Mouse (Mus musculus): ENCODE measurements around the gene Car4. TPM values are rescaled to one million over a fixed set of nuclear protein-coding genes. Genes with fewer than 3 reads are reported as not detected.

The Car4 gene
- polyA plus RNA-seq, 1 experiment from 2014 or later = 4.7 TPM

DNA sequence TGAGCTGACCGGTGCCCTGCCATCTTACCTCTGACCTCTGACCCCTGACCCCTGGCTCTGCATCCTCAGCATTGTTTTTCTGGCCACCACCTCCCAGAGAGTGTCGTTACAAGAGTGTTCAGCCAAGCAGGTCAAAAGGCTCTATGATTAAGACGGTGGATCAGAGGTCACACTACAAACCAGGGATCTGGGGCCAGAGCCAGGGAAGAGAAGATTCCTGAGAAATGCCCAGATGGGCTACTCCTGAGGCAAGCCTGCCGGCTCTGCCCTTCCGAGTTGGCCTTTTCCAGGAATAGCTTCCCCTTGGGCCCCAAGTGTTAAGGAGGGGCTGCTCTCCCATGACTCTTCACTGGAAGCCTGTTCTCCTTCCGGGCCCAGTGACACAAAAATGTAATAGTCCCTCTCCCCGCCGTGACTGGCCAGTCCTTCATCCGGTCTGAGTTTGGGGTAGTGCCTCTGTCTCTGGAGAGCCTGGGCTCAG, 2.2 kb downstream of the Car4 start:
- H3K9ac ChIP-seq (replicated peaks) = no peak overlapping the region
- peaks cover 59% of the 10 kb centered on the region for H3K27me3 ChIP-seq
- H3K4me1 ChIP-seq = peaks cover 23% of the 10 kb centered on the region
- under 1% methylated on average over 9 of the region's 9 CpGs for WGBS
- no peaks in the 10 kb centered on the region for H3K9me3 ChIP-seq
- H3K4me2 ChIP-seq (replicated peaks) = peak overlapping the region; percentile 21; the same call in 1 of the 2 replicates
- H3K4me3 ChIP-seq = no peak overlapping the region
- no peak for ATAC-seq (ENCODE audit: low FRiP score, low read depth)
- H3K27ac ChIP-seq (replicated peaks) = no peak overlapping the region
- no peaks in the 10 kb centered on the region for H3K36me3 ChIP-seq

DNA sequence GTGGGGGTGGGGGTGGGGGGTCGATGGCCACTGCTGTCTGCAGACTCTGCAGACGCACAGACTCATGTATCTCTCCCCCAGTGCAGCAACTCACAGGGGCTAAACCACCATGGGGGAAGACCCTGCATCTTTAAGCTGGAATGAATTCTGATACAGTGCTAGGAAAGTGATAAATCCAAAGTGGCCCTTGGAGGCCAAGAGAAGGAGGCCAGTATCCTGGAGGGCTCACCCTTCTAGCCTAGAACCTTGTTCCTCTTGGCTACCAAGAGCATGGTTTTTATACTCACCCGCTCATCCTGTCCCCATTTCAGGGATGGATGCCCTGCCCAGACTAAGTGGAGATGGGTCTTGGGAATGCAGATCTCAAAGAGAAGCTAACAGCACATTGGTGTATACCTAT, 2.7 kb downstream of the Car4 start:
- Histone ChIP-seq H3K9ac (replicated peaks) (no peak overlapping the region), H3K4me1 (peaks cover 23% of the 10 kb centered on the region), H3K36me3 (no peaks in the 10 kb centered on the region), H3K4me3 (no peak overlapping the region), H3K4me2 (replicated peaks) (no peak overlapping the region), H3K27me3 (peaks cover 54% of the 10 kb centered on the region), H3K27ac (replicated peaks) (no peak overlapping the region), H3K9me3 (no peaks in the 10 kb centered on the region)
- 28% methylated on average over 3 of the region's 3 CpGs for WGBS
- no peak for ATAC-seq (ENCODE audit: low FRiP score, low read depth)

DNA sequence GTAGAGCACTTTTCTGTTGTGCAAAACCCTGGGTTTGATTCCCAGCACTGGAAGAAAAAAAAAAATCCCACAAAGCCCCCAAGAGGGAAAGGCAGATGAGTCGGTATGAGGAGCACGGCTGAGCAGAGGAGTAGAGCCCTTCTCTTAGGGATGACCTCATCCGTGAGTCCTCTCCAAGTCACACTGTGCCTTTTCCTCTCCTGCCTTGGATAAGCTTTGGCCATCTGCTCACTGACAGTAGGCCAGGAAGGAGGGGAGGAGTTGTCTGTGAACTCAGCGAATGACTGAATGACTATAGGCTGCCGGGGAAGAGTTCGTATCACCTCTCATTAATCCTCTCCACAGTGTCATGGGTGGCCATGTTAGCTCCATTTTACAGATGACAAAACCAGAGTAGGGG, 3.2 kb downstream of the Car4 start:
- 54% methylated on average over 6 of the region's 6 CpGs for WGBS
- H3K27me3 ChIP-seq = peaks cover 53% of the 10 kb centered on the region

DNA sequence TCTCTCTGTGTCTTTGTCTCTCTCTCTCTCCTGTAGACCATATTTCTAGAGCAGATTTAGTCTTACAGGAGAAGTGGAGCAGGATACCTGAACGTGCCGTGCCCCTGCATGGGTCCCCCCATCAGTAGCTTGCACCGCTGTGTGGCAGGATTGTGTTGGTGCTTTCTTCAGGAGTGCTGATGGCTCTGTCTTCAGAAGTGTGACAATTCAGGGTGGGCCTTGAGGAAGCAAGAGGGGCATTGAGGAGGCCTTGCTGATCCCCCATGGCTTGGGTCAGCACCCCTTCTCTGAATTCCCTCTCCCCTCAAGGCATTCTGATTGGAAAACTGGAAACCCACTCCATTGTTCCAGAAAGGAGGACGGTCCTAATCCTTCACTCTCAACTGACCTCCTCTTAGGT, 4.0 kb downstream of the Car4 start:
- ATAC-seq (ENCODE audit: low FRiP score, low read depth) = no peak
- Histone ChIP-seq H3K27me3 (peaks cover 45% of the 10 kb centered on the region), H3K27ac (replicated peaks) (no peak overlapping the region), H3K4me1 (peaks cover 24% of the 10 kb centered on the region), H3K9ac (replicated peaks) (no peak overlapping the region), H3K9me3 (no peaks in the 10 kb centered on the region), H3K4me3 (no peak overlapping the region), H3K36me3 (no peaks in the 10 kb centered on the region), H3K4me2 (replicated peaks) (no peak overlapping the region)
- 76% methylated on average over 4 of the region's 4 CpGs for WGBS

More for the DNA sequence above, 3.2 kb downstream of the Car4 start:
- H3K4me3 ChIP-seq = no peak overlapping the region
- H3K4me2 ChIP-seq (replicated peaks) = no peak overlapping the region
- ATAC-seq (ENCODE audit: low FRiP score, low read depth) = no peak
- H3K4me1 ChIP-seq = peaks cover 23% of the 10 kb centered on the region
- H3K36me3 ChIP-seq = no peaks in the 10 kb centered on the region
- no peak overlapping the region for H3K9ac ChIP-seq (replicated peaks)
- no peak overlapping the region for H3K27ac ChIP-seq (replicated peaks)
- no peaks in the 10 kb centered on the region for H3K9me3 ChIP-seq

DNA sequence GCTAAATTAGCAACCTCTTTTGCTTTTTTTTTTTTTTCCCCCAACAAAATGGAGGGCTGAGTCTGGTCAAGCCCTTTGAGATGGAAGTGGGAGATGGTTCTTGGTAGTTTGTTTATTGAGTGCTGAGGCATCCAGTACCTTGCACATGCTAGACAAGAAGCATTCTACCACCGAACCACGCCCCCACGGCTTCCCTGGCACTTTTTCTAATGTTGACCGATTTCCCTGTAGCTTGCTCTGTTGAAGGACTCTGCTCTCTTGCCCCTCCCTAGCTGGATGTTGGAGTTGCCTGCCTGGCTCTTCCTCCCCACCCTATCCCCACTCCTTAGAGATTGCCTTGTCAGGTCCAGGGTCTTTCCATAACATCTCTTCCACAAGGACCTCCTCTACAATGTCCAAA, 5.0 kb downstream of the Car4 start:
- Histone ChIP-seq H3K9ac (replicated peaks) (no peak overlapping the region), H3K27ac (replicated peaks) (no peak overlapping the region), H3K27me3 (peaks cover 36% of the 10 kb centered on the region), H3K4me1 (peaks cover 31% of the 10 kb centered on the region), H3K4me3 (no peak overlapping the region), H3K36me3 (no peaks in the 10 kb centered on the region), H3K4me2 (replicated peaks) (no peak overlapping the region), H3K9me3 (no peaks in the 10 kb centered on the region)
- no peak for ATAC-seq (ENCODE audit: low FRiP score, low read depth)
- WGBS = 91% methylated on average over 4 of the region's 4 CpGs

DNA sequence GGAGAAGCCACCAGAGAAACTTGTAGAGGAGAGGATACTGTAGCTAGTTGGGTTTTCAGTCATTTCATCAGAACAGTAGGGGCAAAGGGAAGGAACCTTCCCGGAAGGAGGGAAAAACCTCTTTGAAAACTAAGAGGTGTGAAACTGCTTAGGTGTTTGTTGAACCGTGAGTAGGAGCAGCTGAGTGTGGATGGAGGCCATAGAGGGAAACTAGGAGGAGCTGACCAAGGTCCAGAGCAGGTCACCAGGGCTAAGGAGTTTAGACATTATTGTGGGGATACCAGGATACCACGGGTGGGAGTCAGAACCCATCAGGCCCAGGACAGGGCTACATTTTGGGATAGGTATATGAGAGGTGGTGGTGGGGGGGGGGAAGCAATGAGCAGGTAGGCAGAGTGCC, 6.0 kb downstream of the Car4 start:
- peaks cover 25% of the 10 kb centered on the region for H3K27me3 ChIP-seq
- peaks cover 24% of the 10 kb centered on the region for H3K4me1 ChIP-seq
- no peak overlapping the region for H3K27ac ChIP-seq (replicated peaks)
- H3K36me3 ChIP-seq = no peaks in the 10 kb centered on the region
- H3K4me2 ChIP-seq (replicated peaks) = no peak overlapping the region
- H3K9ac ChIP-seq (replicated peaks) = no peak overlapping the region
- no peaks in the 10 kb centered on the region for H3K9me3 ChIP-seq
- WGBS = 88% methylated on average over 3 of the region's 3 CpGs
- ATAC-seq (ENCODE audit: low FRiP score, low read depth) = no peak
- H3K4me3 ChIP-seq = no peak overlapping the region

DNA sequence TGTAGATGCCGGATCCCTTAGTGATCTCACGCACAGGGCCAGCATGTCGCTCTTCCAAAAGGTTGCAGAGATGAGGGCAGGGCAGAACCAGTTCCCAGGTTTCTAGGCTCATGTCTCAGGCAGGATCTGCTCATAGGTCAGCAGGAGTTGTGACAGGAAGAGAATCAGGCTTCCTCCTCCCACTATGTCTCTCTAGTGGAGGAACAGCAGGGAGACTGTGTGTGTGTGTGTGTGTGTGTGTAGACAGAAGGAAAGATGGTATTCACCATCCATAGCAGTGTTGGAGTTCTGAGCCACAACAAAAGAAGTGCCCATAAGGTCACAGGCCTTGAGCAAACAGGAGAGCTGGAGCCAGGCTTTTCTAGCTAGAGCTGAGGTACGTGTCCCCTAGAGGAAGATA, 9.1 kb downstream of the Car4 start:
- no peaks in the 10 kb centered on the region for H3K36me3 ChIP-seq
- peak overlapping the region; percentile 46; the same call in 1 of the 2 replicates for H3K27ac ChIP-seq (replicated peaks)
- H3K9me3 ChIP-seq = no peaks in the 10 kb centered on the region
- no peak for ATAC-seq (ENCODE audit: low FRiP score, low read depth)
- H3K9ac ChIP-seq (replicated peaks) = no peak overlapping the region
- WGBS = 45% methylated on average over 4 of the region's 4 CpGs
- peaks cover 14% of the 10 kb centered on the region for H3K4me1 ChIP-seq
- no peaks in the 10 kb centered on the region for H3K27me3 ChIP-seq
- no peak overlapping the region for H3K4me2 ChIP-seq (replicated peaks)
- no peak overlapping the region for H3K4me3 ChIP-seq

DNA sequence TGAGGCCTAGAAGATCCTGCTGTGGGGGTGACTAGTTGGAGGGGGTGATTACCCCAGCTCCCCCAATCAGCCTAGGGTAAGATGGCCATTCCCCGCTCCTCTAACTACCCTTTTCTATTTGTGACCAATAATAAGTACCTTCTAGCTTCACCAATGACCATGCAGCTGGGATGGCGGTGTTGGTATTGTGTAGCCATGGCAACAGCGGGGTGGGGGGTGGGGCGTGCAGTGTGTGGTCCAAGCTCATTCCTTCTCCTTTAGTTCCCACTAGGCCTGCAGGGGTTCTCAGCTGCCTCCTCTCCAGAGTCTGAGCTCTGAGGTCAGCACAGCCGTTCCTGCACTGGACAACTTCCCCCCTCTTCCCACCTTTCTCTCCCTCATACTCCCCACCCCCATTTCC, 9.5 kb downstream of the Car4 start:
- H3K4me2 ChIP-seq (replicated peaks) = no peak overlapping the region
- no peaks in the 10 kb centered on the region for H3K36me3 ChIP-seq
- peaks cover 14% of the 10 kb centered on the region for H3K4me1 ChIP-seq
- peak; percentile 60; the same call in 1 of the 2 replicates for ATAC-seq (ENCODE audit: low FRiP score, low read depth)
- peak overlapping the region; percentile 61; the same call in 1 of the 2 replicates for H3K27ac ChIP-seq (replicated peaks)
- no peaks in the 10 kb centered on the region for H3K9me3 ChIP-seq
- H3K4me3 ChIP-seq = no peak overlapping the region
- H3K9ac ChIP-seq (replicated peaks) = no peak overlapping the region
- 10% methylated on average over 5 of the region's 5 CpGs for WGBS
- no peaks in the 10 kb centered on the region for H3K27me3 ChIP-seq

DNA sequence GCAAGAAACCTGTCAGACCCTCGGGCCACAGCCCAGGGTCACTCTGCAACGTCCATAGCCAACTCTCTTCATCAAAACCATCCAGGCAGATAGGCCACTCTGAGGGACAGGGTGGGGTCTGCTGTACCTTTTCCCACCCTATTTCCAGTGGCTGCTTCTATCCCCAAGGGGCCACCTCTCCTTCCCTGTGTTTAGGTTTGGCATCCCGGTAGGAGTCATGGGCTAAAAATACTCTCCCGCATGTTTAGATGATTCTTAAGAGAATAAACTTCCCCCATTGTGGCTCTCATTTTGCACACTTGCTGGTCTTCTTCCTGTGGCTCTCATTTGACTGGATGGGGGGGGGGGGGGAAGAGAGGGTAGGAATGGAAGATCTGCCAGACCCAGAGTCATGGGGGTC, 10.7 kb downstream of the Car4 start:
- Histone ChIP-seq H3K9me3 (no peaks in the 10 kb centered on the region), H3K36me3 (no peaks in the 10 kb centered on the region), H3K4me3 (no peak overlapping the region), H3K4me2 (replicated peaks) (no peak overlapping the region), H3K4me1 (peaks cover 14% of the 10 kb centered on the region), H3K27me3 (no peaks in the 10 kb centered on the region), H3K27ac (replicated peaks) (no peak overlapping the region), H3K9ac (replicated peaks) (no peak overlapping the region)
- WGBS = 86% methylated on average over 4 of the region's 4 CpGs
- ATAC-seq (ENCODE audit: low FRiP score, low read depth) = no peak

DNA sequence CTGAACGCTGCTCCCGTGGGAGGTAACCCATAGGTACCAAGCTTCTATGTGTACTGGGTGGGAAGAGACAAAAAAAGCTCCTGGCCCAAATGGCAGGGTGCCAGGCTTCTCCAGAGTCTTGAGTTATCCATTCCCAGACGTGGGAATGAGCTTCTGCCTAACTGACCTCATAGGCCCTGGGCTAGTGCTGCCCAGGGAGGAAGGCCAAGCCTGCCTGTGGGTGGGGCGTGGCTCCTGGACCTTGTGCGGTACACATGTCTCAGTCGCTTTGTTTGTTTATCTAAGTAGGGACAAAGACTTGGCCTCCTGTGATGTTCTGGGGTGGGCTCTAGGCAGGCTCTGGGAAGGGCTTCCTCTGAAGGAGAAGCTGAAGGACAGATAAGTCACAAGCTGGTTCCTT, 11.2 kb downstream of the Car4 start:
- no peaks in the 10 kb centered on the region for H3K9me3 ChIP-seq
- 58% methylated on average over 6 of the region's 6 CpGs for WGBS

DNA sequence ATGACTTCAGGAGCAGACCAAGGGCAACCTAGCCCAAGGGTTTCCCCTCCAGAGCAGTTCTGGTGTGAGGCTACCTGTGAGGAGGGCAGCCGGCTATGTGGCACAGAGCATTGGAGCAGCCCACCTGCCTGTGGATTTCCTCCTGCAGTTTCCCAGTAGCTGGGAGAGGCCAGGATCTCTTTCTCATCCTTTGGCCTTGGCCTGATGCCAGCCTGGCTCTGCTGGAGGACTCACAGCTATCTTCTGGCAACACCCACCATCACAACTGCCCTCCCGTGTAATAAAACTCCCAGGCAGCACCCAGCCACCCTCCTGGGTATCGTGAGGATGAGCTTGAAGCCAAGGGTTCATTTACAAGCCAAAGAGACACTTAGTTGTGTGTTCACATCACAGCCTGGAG, 14.5 kb downstream of the Car4 start:
- Histone ChIP-seq H3K9ac (replicated peaks) (no peak overlapping the region), H3K27ac (replicated peaks) (no peak overlapping the region), H3K4me2 (replicated peaks) (no peak overlapping the region), H3K9me3 (no peaks in the 10 kb centered on the region), H3K4me3 (no peak overlapping the region), H3K4me1 (peaks cover 8% of the 10 kb centered on the region), H3K27me3 (no peaks in the 10 kb centered on the region), H3K36me3 (no peaks in the 10 kb centered on the region)
- ATAC-seq (ENCODE audit: low FRiP score, low read depth) = no peak
- WGBS = 82% methylated on average over 3 of the region's 3 CpGs

More for the DNA sequence above, 11.2 kb downstream of the Car4 start:
- Histone ChIP-seq H3K9ac (replicated peaks) (no peak overlapping the region), H3K4me1 (peaks cover 14% of the 10 kb centered on the region), H3K27ac (replicated peaks) (no peak overlapping the region), H3K4me2 (replicated peaks) (no peak overlapping the region), H3K4me3 (no peak overlapping the region), H3K27me3 (no peaks in the 10 kb centered on the region), H3K36me3 (no peaks in the 10 kb centered on the region)
- no peak for ATAC-seq (ENCODE audit: low FRiP score, low read depth)

DNA sequence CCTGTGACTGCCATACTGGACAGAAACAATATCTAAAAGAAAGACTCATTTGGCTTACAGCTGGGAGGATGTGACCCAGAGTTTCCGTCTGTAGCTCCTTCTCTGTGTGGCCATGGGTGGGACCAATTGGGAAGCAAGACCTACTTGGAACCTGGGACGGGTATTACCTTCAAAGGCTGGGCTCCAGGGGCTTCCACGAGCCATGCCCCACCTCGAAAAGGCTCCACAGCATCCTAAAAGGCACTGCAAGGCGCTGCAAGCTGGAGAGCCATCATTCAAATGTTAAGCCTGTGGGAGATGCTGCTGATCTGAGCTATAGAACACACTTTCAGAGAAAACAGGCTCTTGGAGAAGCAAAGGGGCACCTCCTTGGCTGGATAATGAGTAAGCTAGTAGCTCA, 16.1 kb downstream of the Car4 start:
- H3K27ac ChIP-seq (replicated peaks) = no peak overlapping the region

DNA sequence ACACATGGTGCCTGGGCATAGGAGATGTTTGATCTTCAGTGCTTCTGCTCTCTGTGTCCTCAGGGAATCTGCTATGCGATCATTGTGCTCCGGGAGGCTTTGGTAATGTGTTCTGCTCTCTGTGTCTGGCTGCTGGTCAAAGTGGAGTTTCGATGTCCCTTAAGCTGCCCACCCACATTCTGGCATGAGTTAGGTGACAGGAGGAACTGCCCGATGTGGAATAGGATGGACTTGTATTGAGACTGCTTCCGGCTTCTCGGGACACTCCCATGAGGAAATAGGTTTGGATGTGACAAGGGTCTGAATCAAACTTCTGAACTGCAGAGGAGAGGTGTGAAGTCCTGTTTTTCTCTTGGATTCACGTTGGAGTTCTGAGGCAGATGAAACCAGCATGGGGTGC, 17.0 kb downstream of the Car4 start:
- 62% methylated on average over 7 of the region's 7 CpGs for WGBS
- H3K36me3 ChIP-seq = no peaks in the 10 kb centered on the region
- no peak overlapping the region for H3K4me3 ChIP-seq
- no peak overlapping the region for H3K4me2 ChIP-seq (replicated peaks)
- H3K9ac ChIP-seq (replicated peaks) = no peak overlapping the region
- no peak for ATAC-seq (ENCODE audit: low FRiP score, low read depth)
- no peaks in the 10 kb centered on the region for H3K27me3 ChIP-seq
- H3K27ac ChIP-seq (replicated peaks) = no peak overlapping the region
- H3K4me1 ChIP-seq = no peaks in the 10 kb centered on the region; the same call in 1 of the 2 replicates
- no peaks in the 10 kb centered on the region for H3K9me3 ChIP-seq

More for the DNA sequence above, 16.1 kb downstream of the Car4 start:
- ATAC-seq (ENCODE audit: low FRiP score, low read depth) = no peak
- Histone ChIP-seq H3K27me3 (no peaks in the 10 kb centered on the region), H3K4me2 (replicated peaks) (no peak overlapping the region), H3K36me3 (no peaks in the 10 kb centered on the region), H3K9ac (replicated peaks) (no peak overlapping the region), H3K4me1 (no peaks in the 10 kb centered on the region; the same call in 1 of the 2 replicates), H3K9me3 (no peaks in the 10 kb centered on the region), H3K4me3 (no peak overlapping the region)
- WGBS = 66% methylated on average over 5 of the region's 5 CpGs

Data from midbrain, embryonic 12.5 days (tissue).